8 mouse cellular contexts compared by ENCODE assay signal in the genomic region with DNA sequence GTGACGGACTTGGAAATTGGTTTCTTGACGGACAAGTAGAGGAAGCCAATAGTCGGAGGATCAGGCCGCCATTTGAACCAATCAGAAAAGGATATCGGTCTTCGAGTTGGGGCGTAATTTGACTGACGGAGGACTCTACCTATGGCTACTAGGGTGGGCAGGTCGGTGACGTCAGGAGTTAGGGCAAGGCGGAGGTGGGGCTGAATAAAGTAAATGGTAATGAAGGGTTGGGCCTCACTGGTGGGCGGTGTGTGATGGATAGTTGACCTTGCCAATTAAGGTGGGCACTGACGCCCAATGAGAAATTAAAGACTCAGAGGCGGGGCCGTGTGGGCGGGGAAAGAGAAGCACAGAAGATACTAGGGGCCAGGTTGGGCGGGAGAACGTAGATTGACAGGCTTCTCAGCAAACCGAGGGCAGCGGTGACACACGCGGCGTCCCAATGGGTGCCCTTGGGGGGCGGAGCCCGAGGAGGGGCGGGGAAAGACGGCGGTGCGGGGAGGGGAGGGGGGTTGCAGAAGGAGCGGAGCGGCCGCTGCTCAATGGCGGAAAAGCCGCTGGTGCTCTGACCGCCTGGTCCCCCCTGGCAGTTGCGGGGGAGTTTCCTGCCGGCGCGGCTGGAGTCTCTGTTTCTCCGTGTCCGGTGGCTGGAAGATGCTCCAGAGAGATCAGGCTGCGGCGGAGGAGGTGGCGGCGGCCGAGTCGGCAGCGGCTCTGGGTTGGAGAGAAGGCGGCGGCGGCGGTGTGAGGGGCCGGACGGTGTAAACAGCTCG. TPM values are rescaled to one million over a fixed set of nuclear protein-coding genes. Genes with fewer than 3 reads are reported as not detected.
DNase-seq lines count a peak whose midpoint lies in the region; ATAC-seq lines count a peak whose summit lies in the region.

No protein-coding gene starts in this region.

- intact Hi-C loops in gastrocnemius, postnatal 14 days (cut with DNase I; ENCODE audit: low total_unique reads), result no loop called here
- intact Hi-C loops in left cerebral cortex, postnatal 10 days (cut with DNase I), result no loop called here

- DNase-seq in adrenal gland, adult (ENCODE audit: inconsistent age in 2 of 2, low spot score in 1 of 2), result peak; percentile 100
- peak; percentile 100 for DNase-seq in embryo, embryonic 10.5 days (ENCODE audit: low spot score)
- peak; percentile 100 for DNase-seq in gastrocnemius, postnatal 14 days
- DNase-seq in left cerebral cortex, postnatal 10 days (ENCODE audit: extremely low spot score in 1 of 2, low spot score in 2 of 2), result peak; percentile 100
- peak; percentile 99 for DNase-seq in right cerebral cortex, postnatal 25 days
- DNase-seq in urinary bladder, postnatal 4 days (ENCODE audit: low spot score in 2 of 2), result peak; percentile 100

- peak; percentile 83 for ATAC-seq in inflammation-experienced regulatory T-cells, adult 6 months
- peak; percentile 90 for ATAC-seq in megakaryocyte-erythroid progenitor cell, adult 5-6 weeks (replicated peaks; ENCODE audit: low FRiP score, low TSS enrichment, poor library complexity, severe bottlenecking)

RNA-seq across cellular contexts. Expression of a gene that starts 1.1 kb away (rescaled TPM):
- 100 to 1,000 TPM; 137 to 144 TPM for total RNA-seq in gastrocnemius, postnatal 14 days (2021)
- 10 to 100 TPM; 14.8 to 20.7 (median 15.6) TPM for polyA plus RNA-seq in inflammation-experienced regulatory T-cells, adult 6 months (2017; shearing (Covaris generic))
- 100 to 1,000 TPM; 102 to 106 TPM for total RNA-seq in left cerebral cortex, postnatal 10 days (2021)
- 62.9 and 73.2 TPM in 2 replicates for total RNA-seq in megakaryocyte-erythroid progenitor cell, adult 5-6 weeks (2014; fragmentation: Nextera tagmentation)
- 51.3 and 68.7 TPM in 2 replicates for total RNA-seq in megakaryocyte-erythroid progenitor cell, adult 5-6 weeks (2017)

Comparison
In these comparisons a context has a peak if more than half of its experiments do, and no peak if none do; other contexts are left out.
1. Peak in every context shown above with its lines: DNase-seq and ATAC-seq.